Mouse (Mus musculus): ENCODE data around the gene Synpo2.
"Not testable (repeated sequence)": the region's sequence is repeated elsewhere in the genome, so short reads cannot be mapped to it uniquely, and the experiment has no call there.

The Synpo2 gene

DNA sequence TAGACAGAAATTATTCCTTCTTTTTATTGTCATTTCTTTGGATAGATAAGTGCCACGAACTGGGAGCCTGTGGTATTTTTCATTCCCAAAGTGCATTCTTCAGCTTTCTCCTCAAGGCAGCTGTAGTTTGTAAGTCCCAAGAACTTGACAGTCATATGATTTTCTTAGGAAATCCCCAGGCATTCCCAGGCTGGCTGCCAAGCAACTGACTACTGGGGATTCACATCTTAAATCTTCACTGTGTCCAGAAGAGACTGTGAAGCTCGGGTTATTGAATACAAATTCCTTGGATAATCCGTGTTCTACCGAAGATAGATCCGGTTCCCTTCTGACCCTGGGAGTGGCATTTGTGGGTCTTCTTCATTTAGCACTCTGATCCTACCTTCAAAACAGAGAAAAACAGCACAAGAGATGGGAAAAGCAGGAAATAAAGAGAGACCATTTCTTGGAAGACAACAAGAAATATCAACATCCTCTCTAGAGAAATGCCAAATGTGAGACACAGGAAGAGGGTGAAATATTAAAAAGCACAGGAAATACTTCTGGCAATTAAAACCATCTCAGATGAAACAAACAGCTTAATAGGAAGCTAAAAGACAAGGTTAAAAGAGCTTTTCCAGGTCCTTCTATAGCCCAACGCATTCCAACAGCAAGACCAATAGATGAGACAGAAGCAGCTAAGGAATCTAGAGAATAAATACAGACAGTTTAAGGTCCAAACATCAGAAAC, 97.5 kb downstream of the Synpo2 start:
- DNase-seq (ENCODE audit: extremely low read depth, insufficient read length, low spot score) = peak; percentile 45

DNA sequence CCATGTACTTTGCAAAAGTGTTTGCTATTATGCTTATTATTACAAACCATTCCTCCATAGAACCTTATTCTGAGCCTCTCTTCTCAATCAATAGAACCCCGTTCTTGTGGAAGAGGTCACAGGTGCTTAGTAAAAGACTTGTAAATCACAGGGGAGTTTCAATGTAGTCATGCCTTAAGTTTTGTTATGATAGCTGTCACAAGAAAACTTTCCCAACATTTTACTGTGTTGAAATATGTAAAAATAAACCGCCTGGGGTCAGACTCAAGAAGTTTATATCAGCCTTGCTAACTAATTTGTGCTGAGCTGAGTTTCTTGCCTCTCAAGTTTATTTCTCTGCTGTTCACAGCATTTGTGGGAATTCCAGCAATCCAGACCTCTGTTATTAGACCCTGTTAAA, 103.8 kb downstream of the Synpo2 start:
- no peak for DNase-seq (ENCODE audit: extremely low read depth, insufficient read length, low spot score)

DNA sequence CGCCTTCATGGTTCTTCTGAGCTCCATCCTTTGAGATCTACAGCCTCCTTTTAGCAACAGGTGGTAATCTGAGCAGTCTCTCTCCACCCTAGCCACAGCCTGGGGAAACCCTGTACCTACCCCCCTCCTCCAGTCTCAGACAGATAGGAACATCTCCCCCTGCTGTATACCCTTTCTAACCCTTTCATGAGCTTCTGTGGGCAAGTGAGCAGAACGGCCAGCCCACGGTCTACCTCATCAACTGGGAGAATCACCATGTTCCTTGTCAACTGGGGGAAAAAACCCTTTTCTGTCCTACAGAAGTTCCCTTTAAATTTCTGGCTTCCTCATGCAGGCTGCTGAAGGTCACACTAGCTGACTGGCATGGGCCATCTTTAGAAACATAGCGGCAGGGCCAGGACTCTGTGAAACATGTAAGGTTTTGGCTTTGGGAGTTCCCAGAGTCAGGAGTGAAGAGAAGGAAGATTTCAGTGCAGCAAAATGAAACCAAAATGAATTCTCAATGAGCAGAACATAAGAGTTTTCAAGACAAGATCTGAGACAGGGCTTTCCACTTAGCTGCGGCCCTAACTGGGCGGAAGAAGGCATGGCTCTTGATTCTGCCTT, 104.7 kb downstream of the Synpo2 start:
- no peak for DNase-seq (ENCODE audit: extremely low read depth, insufficient read length, low spot score)

DNA sequence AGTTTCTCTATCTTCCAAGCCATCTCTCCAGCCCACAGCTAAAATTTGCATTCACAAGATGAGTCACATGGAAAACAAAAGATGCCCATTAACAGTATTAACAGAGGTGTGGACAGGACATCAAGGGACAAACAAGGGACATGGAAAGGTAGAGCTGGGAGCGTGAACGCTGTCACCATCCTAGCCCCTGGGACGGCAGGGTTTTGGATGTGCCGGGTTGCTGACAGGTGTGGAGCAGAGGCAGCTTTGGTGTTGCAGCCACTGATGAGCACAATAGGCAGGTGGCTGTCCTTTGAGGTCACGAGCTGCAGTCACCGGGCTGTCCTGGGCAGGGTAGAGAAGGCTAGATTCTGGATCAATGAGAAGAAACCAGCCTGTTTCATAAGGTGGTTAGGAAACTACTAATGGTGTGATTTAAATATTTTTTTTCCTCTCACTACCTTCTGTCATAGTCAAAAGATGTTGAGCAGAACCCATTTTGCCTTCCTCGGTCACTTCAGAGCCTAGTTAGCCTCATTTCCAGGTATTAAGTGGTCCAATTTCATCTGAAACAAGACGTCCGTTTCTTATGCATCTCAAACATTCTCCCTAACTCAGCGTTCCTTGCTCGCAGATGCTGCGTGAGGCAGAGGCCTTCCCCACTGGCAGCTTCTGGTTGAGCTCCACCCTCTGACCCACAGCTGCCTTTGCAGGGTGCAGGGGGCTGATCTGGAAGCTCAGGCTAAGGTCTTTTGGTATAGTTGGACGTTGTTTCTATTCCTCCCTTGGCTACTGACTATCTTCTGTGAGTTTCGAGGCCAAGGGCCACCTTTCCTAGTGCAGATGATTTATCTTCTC, 105.4 kb downstream of the Synpo2 start:
- DNase-seq (ENCODE audit: extremely low read depth, insufficient read length, low spot score) = no peak

DNA sequence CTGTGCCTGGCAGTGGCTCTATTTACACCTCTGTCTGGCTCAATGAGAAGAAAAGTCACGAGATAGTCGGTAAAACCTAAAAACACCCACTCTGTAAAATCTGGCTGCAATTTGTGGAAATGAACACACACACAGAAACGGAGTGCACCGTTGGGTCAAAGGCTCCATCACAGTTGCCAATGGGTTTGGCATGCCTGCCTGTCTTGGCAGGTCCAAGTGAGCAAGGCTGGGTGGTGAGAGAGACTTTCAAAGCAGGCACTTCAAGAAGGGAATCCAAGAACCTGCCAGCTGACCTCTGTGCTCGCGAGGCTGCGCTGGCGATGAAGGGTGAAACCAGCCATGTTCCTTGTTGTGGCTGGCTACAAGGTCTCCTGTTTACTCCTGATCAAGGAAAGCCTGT, 107.2 kb downstream of the Synpo2 start:
- DNase-seq (ENCODE audit: extremely low read depth, insufficient read length, low spot score) = no peak

DNA sequence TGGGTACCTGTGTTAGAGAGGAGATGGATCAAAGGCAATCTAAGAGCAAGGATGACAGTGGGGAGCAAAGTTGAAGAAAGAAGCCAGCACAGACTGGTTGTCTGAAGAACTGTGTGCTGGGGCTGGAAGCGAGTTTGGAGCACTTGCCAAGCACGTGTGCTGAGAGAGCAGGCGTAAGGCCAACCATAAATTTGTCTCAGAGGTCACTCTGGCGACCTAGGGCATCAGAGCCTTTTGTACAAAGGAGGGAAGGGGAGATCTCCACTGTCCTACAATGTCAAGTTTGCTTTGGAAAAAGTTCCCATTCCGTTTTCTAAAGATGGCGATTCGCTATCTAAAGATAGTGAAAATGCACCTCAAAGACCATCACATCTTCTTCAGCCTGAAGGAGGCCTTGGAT, 107.9 kb downstream of the Synpo2 start:
- no peak for DNase-seq (ENCODE audit: extremely low read depth, insufficient read length, low spot score)

DNA sequence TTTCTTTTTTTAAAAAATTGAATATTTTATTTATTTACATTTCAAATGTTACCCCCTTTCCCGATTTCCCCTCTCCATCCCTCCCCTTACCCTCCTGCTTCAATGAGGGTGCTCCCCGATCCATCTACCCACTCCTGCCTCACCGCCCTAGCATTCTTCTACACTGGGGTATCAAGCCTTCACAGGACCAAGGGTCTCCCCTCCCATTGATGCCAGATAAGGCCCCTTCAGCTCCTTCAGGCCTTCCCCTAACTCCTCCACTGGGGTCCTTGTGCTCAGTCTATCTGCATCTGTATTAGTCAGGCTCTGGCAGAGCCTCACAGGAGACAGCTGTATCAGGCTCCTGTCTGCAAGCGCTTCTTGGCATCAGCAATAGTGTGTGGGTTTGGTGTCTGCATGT, 109.2 kb downstream of the Synpo2 start:
- not testable (repeated sequence) for DNase-seq (ENCODE audit: extremely low read depth, insufficient read length, low spot score)

DNA sequence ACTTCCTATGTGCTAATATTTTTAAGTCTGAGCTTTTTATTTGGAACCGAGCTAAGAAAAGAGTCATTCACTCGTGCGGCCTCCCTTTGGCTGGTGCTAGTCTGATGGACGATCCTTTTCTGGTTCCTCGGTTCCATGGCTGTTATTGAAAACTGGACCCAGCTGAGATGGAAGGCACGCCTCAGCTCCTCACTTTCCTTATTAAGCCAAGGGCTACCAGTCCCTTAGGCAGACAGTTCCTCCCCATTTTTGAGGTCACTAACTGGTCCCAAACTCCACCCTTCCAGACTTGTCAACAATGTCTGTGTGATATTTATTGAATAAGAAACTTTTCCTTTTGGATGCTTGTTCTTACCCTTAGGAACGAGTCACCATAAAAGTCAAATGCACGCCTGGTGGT, 112.1 kb downstream of the Synpo2 start:
- no peak for DNase-seq (ENCODE audit: extremely low read depth, insufficient read length, low spot score)

DNA sequence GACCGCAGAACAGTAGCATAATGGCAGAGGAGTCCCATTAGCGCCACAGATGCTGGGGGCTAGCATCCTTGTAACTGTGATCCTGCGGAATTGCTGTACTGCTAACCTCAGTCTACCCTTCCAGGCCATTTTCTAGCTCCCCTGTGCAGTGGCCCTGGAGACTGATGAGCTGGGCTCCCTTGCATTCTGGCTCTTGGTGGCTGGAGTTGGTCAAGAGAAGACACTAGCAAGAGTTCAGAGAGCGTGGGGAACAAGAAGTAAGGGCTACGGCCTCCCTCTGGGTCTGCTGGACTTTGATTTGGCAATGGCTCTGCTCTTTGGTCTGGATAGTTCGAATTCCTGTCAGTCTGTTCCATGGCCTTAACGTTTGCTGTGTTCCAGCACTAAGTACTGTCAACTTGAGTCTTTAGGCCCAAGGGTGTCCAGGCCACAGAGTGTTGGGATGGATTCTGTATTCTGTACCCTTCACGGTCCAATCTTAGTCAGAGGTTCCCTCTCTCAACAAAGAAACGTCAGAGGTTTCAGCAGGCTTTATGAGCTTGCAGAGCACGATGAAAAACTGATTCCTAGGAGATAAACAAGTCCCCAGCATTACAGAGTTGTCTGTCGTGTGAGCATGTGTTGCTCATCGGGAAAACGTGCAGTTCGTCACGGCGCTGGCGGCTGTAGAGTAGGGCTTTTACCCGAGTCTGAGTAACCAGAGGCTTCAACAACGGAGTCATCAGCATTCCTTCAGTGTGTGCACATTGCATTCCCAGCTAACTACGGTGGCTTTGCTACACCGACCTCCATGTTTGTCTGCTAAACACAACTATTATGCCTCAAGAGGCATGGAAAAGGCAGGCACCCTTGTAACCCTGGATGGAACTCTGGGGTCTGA, 113.6 kb downstream of the Synpo2 start:
- peak; percentile 48 for DNase-seq (ENCODE audit: extremely low read depth, insufficient read length, low spot score)

DNA sequence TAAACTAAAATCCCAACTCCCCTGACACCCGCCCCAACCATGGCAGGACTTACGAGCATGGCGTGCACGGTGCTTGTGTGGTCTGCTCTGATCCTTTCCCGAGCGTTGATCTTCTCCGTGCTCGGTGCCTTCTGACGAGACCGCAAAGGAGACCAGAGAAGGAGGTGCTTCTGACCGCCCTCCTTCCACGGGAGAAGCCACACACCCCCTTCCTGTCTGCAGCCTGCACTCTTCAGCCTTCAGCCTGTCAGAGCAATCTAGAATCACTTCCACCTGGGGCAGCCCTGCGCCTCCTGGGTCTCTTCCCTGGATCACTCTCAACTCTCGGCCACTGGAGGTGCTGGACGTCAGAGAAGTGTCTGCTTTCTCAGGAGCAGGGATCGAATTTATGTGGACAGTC, 119.0 kb downstream of the Synpo2 start:
- DNase-seq (ENCODE audit: extremely low read depth, insufficient read length, low spot score) = no peak

DNA sequence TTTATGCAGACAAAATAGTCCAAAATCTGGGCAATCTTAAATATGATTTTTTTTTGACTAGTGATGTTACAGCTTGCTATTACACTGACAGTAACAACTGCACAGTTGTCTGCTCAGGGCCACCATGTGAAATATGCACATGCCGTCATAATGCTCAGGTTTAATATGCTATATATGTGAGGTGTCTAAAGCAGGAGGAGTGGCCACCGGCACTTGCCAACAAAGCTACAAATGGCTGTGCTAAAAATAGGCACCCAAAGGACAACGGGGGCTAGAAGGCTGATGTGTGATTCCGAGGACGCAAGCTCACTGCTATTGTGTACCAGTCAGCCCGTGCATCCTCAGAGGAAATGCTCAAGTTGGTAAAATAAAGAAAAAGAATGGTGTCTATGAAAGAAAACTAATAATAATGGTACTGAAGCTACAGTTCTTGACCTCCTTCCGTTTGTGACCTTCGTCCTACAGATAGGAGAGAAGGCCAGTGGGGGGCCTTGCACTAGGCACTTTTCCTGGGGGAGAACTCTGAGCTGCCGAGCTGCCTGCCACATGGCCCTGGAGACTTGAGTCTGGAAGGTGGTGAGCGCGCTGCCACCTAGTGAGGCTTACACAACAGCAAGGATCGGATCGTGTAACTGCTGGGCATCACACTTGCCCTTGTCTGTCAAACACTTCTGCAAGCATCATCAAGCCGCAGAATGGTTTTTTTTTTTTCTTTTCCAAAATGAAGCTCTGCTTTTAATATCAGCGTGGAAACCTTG, 120.0 kb downstream of the Synpo2 start:
- DNase-seq (ENCODE audit: extremely low read depth, insufficient read length, low spot score) = no peak

DNA sequence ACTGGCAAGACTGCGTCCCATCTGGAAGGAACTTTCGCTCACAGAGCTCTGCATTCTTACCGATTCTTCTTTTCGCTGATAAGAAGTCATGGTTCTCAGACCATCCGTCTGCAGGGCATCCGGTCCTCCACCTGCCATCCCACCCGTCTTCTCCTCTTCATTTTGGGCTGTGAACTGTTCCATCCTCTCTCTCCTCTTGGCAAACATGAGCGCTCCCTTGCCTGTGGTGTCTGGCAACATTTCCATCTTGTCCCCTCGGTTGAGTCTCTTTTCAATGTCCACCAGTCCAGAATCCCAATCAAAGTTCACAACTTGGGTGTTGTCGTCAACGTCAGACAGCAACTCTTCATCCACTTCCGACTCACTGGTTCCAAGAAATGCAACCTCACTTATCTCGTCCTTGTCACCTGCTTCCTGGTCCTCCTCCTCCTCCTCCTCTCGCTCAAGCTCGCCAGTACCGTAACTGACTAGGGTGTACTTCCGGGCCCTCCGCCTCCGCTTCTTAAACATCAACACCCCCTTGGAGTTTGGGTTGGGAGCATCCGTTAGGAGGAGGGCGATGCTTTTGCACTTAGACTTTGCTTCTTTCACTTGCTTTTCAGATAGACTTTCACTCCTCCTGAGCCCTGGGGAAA, 121.8 kb downstream of the Synpo2 start:
- no peak for DNase-seq (ENCODE audit: extremely low read depth, insufficient read length, low spot score)

DNA sequence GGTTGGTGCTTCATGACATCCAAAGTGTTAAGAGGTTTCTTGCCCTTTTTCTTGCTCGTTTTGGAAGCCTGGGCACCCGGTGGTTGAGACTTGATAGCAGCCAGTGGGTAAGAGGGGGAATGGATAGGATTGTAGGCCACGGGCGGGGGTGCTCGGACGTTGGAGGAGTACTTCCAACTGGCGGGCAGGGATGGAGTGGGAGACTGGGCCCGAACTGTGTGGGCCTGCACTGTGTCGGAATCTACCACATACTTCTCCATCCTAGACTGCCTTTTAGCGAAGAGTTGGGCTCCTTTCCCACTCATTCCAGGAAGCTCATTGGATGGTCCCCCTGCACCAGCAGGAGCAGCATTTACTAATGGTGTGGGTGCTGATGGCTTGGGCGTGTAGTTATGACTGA, 123.2 kb downstream of the Synpo2 start:
- DNase-seq (ENCODE audit: extremely low read depth, insufficient read length, low spot score) = no peak

DNA sequence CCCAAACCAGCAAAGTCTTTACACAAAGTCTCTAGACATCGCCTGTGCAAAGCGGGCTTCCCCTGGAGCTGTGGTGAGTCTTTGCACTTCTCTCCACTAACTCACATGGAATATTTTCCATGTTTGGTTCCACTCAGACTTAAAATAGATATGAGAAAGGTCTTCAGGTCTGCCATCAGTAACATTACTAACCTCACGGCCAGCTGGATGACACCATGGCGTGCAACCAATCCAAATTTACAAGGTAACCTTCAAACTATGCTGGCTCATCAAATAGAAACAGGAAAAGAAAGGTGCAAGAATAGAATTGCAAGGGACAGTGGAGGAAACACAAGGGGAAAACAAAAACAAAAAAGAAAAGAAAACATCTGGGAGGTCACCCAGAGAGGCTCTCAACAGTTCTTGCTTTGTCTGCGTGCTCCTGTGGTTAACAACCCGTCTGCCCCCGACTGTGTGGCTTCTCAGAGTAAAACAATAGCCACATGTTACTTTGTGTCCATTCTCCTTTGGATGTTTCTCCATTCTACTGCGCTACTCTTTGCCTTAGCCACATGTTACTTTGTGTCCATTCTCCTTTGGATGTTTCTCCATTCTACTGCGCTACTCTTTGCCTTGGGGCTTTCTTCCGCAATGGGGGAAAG, 124.8 kb downstream of the Synpo2 start:
- DNase-seq (ENCODE audit: extremely low read depth, insufficient read length, low spot score) = no peak

DNA sequence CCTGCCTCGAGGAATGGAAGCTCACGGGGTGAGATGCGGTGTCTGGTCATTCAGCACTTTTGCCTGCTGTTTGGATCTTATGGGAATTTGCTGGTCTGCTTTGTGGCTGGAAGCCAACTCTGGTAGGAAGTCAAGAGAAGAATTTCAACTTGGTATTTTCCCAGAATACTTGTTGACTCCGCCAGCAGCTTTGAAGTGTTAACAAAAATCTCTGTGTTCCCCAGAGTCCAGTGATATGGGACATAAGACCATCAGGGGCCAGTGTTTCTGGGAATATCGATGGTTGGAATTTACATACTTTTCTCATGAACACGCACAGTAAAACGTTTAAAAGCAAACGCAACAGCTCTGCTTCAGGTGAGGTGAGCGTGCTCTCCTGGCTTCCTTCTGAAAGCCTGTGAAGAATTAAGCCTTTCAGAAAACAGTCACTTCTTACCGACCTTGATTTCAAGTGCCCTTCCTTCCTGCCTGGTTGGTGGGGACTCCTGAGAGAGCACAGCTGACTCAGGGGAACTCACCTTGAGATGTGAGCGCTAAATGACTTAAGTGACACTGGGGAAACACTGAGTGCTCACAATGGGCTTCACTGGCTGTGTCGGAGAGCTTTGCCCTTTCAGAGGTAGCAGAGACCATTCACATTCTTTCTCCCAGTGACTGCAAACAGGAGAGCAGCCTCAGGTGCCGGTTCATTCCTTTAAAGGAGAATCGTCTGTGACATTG, 128.0 kb downstream of the Synpo2 start:
- DNase-seq (ENCODE audit: extremely low read depth, insufficient read length, low spot score) = no peak

DNA sequence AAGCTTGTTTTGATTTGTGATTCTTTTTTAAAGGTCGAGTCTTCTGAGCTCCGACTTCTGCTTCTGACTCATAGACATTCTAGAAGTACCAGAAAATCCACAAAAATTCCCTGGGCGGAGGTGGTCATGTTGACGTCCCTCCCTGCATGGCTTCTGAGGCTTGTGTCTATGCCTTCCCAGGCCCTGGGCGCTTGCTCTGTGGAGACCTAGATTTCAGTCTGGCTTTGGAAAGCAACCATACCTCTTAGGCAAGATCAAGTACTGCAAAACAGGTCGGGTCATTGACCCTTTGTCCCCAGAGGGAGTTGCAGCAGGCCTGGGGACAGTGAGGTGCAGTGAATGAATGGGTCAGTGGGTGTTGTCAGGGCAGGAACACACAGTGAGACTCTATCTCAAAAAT, 131.6 kb downstream of the Synpo2 start:
- DNase-seq (ENCODE audit: extremely low read depth, insufficient read length, low spot score) = peak; percentile 44

DNA sequence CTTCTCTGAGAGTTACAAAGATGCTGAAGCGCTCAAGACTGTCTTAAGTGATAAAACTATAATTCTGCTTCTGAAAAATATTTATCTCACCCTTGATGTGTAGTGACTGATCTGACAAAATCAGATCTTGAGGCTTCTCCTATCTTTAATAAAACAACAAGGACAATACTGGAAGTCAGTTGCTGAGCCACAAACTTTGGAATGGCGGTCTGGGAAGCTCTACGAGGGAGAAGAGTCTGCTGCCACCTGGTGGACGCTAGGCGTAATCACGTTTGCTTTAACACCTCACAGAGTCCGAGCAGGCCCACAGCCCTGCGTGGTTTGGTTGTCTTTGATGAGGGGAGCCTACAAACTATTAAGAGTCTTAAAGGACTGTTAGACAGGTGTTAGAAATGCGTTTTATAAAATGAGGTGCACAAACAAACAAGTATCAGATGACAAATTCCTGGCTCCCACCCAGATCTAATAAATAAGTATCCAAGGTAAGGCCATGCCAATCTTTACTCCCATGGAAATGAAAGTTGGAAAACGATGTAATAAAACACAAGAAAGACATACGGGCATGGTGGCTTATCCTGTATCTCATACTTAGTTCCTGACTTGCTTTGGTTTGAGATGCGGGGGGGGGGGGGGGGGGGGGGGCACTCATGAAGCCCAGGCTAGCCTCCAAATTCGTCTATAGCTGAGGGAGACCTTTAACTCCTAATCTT, 132.6 kb downstream of the Synpo2 start:
- peak; percentile 38 for DNase-seq (ENCODE audit: extremely low read depth, insufficient read length, low spot score)

DNA sequence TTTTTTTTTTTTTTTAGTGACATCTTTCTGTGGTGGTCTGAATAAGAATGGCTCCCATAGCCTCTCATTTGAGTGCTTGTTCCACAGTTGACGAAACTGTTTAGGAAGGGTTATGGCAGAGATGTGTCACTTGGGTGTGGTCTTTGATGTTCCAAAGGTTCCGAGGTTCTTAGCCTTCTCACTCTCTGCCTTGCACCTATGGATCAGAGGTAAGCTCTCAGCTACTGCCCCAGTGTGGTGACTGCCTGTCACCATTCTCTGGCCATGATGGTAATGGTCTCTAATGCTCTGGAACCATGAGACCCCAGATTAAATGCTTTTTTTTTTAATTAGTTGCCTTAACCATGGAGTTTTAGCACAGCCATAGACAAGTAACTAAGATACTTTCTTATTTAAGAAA, 134.2 kb downstream of the Synpo2 start:
- no peak for DNase-seq (ENCODE audit: extremely low read depth, insufficient read length, low spot score)

All from 3134 (cell line).